Mouse (Mus musculus): ENCODE measurements at regions not wholly inside any gene's neighbourhood (a gene's known extent, or its start where the extent isn't known, plus 50 kb on each side); places are given as distances from the start of the nearest gene placed in this dataset.

- Histone ChIP-seq H3K27ac (replicated peaks in 1 of 2; ENCODE audit: control insufficient read depth in 1 of 2, insufficient read depth in 1 of 2, low read depth in 2 of 2, low read length in 2 of 2) (no peak overlapping the region), H3K4me2 (ENCODE audit: low read length) (no peak overlapping the region), H3K9ac (ENCODE audit: low read length) (no peak overlapping the region), H3K9me3 (ENCODE audit: control insufficient read depth, low read length) (no peaks in the 10 kb centered on the region), H3K4me1 (ENCODE audit: control insufficient read depth in 2 of 2, insufficient read depth in 2 of 2, low read length in 2 of 2) (peaks cover 6 to 10% of the 10 kb centered on the region in 2 experiments; a peak in 3 of 4 replicates), H3K4me3 (ENCODE audit: control insufficient read depth in 1 of 2, insufficient read depth in 1 of 2, low read depth in 1 of 2, low read length in 2 of 2) (no peak overlapping the region), H3K27me3 (ENCODE audit: control insufficient read depth, insufficient read depth, low read length) (0 out of 2 replicates have a peak, but pooled peaks cover 4% of the 10 kb centered on the region), H3K36me3 (ENCODE audit: control insufficient read depth, insufficient read depth, low read length) (no peaks in the 10 kb centered on the region)
- ATAC-seq (ENCODE audit: insufficient number of reproducible peaks, insufficient read depth, low FRiP score, low read depth): no peak
- WGBS: 69% methylated on average over 7 of the region's 7 CpGs
These were observed 139.1 kb downstream of the Vegfa start for GRCm38 (mm10) chr17:45893094-45893493.

DNA sequence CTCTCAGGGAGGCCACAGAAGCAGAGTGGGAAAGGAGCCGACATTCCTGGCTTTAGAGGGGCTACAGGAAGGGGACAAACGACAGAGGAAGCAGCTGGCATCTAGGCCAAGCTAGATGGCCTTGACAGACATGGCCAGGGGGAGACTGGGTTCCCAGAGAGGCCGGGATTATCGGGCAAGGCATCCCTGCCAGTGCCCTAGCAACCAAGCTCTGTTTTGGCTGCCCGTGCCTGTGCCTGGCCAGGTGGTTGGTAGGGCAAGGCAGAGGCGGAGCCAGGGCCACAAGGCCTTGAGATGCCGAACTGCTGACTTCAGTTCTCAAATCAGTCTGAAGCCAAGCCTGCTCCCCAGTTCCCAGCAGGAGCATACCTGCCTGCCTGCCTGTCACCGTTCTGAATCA is 142.7 kb downstream of the Vegfa start:
- Histone ChIP-seq H3K9me3 (ENCODE audit: control insufficient read depth, low read length) (no peaks in the 10 kb centered on the region), H3K4me1 (ENCODE audit: control insufficient read depth in 2 of 2, insufficient read depth in 2 of 2, low read length in 2 of 2) (peaks cover 25% of the 10 kb centered on the region in 2 experiments), H3K9ac (ENCODE audit: low read length) (no peak overlapping the region), H3K27ac (replicated peaks in 1 of 2; ENCODE audit: control insufficient read depth in 1 of 2, insufficient read depth in 1 of 2, low read depth in 2 of 2, low read length in 2 of 2) (no peak overlapping the region), H3K27me3 (ENCODE audit: control insufficient read depth, insufficient read depth, low read length) (0 out of 2 replicates have a peak, but pooled peaks cover 4% of the 10 kb centered on the region), H3K4me2 (ENCODE audit: low read length) (no peak overlapping the region), H3K36me3 (ENCODE audit: control insufficient read depth, insufficient read depth, low read length) (no peaks in the 10 kb centered on the region), H3K4me3 (ENCODE audit: control insufficient read depth in 1 of 2, insufficient read depth in 1 of 2, low read depth in 1 of 2, low read length in 2 of 2) (no peak overlapping the region)
- no peak for ATAC-seq (ENCODE audit: insufficient number of reproducible peaks, insufficient read depth, low FRiP score, low read depth)
- 42% methylated on average over 8 of the region's 8 CpGs for WGBS

- Histone ChIP-seq H3K4me2 (ENCODE audit: low read length) (no peak overlapping the region), H3K4me3 (ENCODE audit: control insufficient read depth in 1 of 2, insufficient read depth in 1 of 2, low read depth in 1 of 2, low read length in 2 of 2) (no peak overlapping the region), H3K36me3 (ENCODE audit: control insufficient read depth, insufficient read depth, low read length) (no peaks in the 10 kb centered on the region), H3K4me1 (ENCODE audit: control insufficient read depth in 2 of 2, insufficient read depth in 2 of 2, low read length in 2 of 2) (peaks cover 25% of the 10 kb centered on the region in 2 experiments), H3K27ac (replicated peaks in 1 of 2; ENCODE audit: control insufficient read depth in 1 of 2, insufficient read depth in 1 of 2, low read depth in 2 of 2, low read length in 2 of 2) (no peak overlapping the region), H3K9me3 (ENCODE audit: control insufficient read depth, low read length) (no peaks in the 10 kb centered on the region), H3K9ac (ENCODE audit: low read length) (no peak overlapping the region), H3K27me3 (ENCODE audit: control insufficient read depth, insufficient read depth, low read length) (0 out of 2 replicates have a peak, but pooled peaks cover 4% of the 10 kb centered on the region)
- 49% methylated on average over 7 of the region's 7 CpGs for WGBS
- ATAC-seq (ENCODE audit: insufficient number of reproducible peaks, insufficient read depth, low FRiP score, low read depth): no peak
These were observed 143.1 kb downstream of the Vegfa start for GRCm38 (mm10) chr17:45889051-45889450.

DNA sequence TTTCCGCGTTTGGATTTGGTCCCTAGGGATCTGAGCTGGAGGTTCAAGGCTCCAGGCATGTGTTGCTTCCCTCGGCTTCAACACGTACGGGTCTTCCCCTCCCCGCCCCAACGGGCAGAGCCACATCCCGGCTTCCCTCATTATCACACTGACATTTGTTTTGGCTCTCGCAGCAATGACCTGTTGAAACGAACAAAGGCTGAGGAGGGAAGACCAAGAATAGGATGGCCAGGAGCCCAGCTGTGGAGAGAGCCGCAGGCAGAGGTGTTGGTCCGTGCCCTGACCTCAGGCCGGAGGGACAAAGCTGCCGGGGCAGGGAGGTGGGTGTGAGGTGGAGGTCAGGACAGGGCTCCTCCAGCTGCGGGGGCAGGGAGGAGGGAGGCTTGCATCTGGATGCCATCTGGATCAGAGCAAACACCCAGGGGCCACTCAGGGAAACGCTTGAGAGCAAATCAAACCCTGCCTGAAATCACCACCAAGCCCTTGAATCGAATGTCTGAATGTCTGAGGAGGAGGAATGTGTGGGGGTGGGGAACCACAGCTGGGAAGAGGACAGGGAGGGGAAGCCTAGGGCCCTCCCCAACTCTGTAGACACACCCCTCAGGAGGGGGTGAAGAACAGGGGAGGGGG is 145.6 kb downstream of the Vegfa start:
- Histone ChIP-seq H3K9me3 (ENCODE audit: control insufficient read depth, low read length) (no peaks in the 10 kb centered on the region), H3K27me3 (ENCODE audit: control insufficient read depth, insufficient read depth, low read length) (0 out of 2 replicates have a peak, but pooled peaks cover 4% of the 10 kb centered on the region), H3K4me1 (ENCODE audit: control insufficient read depth in 2 of 2, insufficient read depth in 2 of 2, low read length in 2 of 2) (peaks cover 25% of the 10 kb centered on the region in 2 experiments), H3K36me3 (ENCODE audit: control insufficient read depth, insufficient read depth, low read length) (no peaks in the 10 kb centered on the region), H3K27ac (replicated peaks in 1 of 2; ENCODE audit: control insufficient read depth in 1 of 2, insufficient read depth in 1 of 2, low read depth in 2 of 2, low read length in 2 of 2) (peak overlapping the region; percentile 36 to 58; a peak in 3 of 4 replicates), H3K9ac (ENCODE audit: low read length) (peak overlapping the region; percentile 36; the same call in 1 of the 2 replicates), H3K4me3 (ENCODE audit: control insufficient read depth in 1 of 2, insufficient read depth in 1 of 2, low read depth in 1 of 2, low read length in 2 of 2) (peak overlapping the region in 1 of 2 experiments; percentile 1; a peak in 1 of 4 replicates), H3K4me2 (ENCODE audit: low read length) (peak overlapping the region; percentile 41)
- peak; percentile 83 for ATAC-seq (ENCODE audit: insufficient number of reproducible peaks, insufficient read depth, low FRiP score, low read depth)
- 3% methylated on average over 17 of the region's 17 CpGs for WGBS

- Histone ChIP-seq H3K36me3 (ENCODE audit: control insufficient read depth, insufficient read depth, low read length) (no peaks in the 10 kb centered on the region), H3K27ac (replicated peaks in 1 of 2; ENCODE audit: control insufficient read depth in 1 of 2, insufficient read depth in 1 of 2, low read depth in 2 of 2, low read length in 2 of 2) (peak overlapping the region in 1 of 2 experiments; percentile 58; a peak in 2 of 4 replicates)
- WGBS: 59% methylated on average over 24 of the region's 24 CpGs
These were observed 146.5 kb downstream of the Vegfa start for GRCm38 (mm10) chr17:45885461-45886336.

DNA sequence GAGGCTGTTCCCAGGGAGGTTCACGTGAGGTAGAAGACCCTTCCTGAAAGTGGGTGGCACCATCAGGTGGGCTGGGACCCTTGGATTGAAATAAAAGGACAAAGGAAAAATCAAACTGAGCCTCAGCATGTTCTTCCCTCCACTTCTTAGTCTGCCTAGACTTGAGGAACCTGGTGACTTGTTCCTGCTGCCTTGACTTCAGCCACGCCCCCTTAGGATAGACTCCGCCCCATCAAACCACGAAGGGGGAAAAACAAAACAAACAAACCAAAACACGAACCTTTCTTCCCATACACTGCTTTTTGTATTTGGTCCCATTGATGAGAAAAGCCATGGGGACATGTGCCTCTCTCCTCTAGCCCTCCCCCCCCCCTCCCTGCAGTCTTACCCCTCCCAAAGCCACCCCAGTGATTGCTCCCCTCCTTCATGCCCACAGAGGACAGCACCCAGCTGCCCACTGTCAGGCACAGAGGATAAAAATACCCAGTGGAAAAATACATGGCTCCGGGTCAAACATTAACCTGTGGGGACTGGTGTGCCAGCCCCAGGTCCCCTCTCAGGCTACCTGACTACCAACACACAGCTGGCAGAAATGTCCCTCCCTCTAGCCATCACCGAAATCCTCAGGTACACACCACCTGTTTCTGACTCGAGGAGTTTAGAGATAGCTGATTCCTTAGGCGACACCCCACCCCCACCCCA is 148.0 kb downstream of the Vegfa start:
- no peak for ATAC-seq (ENCODE audit: insufficient number of reproducible peaks, insufficient read depth, low FRiP score, low read depth)

More at GRCm38 (mm10) chr17:45885461-45886336, 146.5 kb downstream of the Vegfa start:
- no peak overlapping the region for H3K4me3 ChIP-seq (ENCODE audit: control insufficient read depth in 1 of 2, insufficient read depth in 1 of 2, low read depth in 1 of 2, low read length in 2 of 2)
- H3K9me3 ChIP-seq (ENCODE audit: control insufficient read depth, low read length): no peaks in the 10 kb centered on the region
- peaks cover 25% of the 10 kb centered on the region in 2 experiments for H3K4me1 ChIP-seq (ENCODE audit: control insufficient read depth in 2 of 2, insufficient read depth in 2 of 2, low read length in 2 of 2)
- ATAC-seq (ENCODE audit: insufficient number of reproducible peaks, insufficient read depth, low FRiP score, low read depth): peak; percentile 25; the same call in 1 of the 2 replicates
- H3K27me3 ChIP-seq (ENCODE audit: control insufficient read depth, insufficient read depth, low read length): 0 out of 2 replicates have a peak, but pooled peaks cover 4% of the 10 kb centered on the region
- peak overlapping the region; percentile 36; the same call in 1 of the 2 replicates for H3K9ac ChIP-seq (ENCODE audit: low read length)
- H3K4me2 ChIP-seq (ENCODE audit: low read length): peak overlapping the region; percentile 41

GRCm38 (mm10) chr17:45882682-45883081 is 149.0 kb upstream of the 1600014C23Rik start:
- Histone ChIP-seq H3K9me3 (ENCODE audit: control insufficient read depth, low read length) (peaks cover 4% of the 10 kb centered on the region; the same call in 1 of the 2 replicates), H3K27me3 (ENCODE audit: control insufficient read depth, insufficient read depth, low read length) (no peaks in the 10 kb centered on the region), H3K4me3 (ENCODE audit: control insufficient read depth in 1 of 2, insufficient read depth in 1 of 2, low read depth in 1 of 2, low read length in 2 of 2) (no peak overlapping the region), H3K4me2 (ENCODE audit: low read length) (no peak overlapping the region), H3K27ac (replicated peaks in 1 of 2; ENCODE audit: control insufficient read depth in 1 of 2, insufficient read depth in 1 of 2, low read depth in 2 of 2, low read length in 2 of 2) (no peak overlapping the region), H3K4me1 (ENCODE audit: control insufficient read depth in 2 of 2, insufficient read depth in 2 of 2, low read length in 2 of 2) (peaks cover 15 to 19% of the 10 kb centered on the region in 2 experiments), H3K36me3 (ENCODE audit: control insufficient read depth, insufficient read depth, low read length) (no peaks in the 10 kb centered on the region), H3K9ac (ENCODE audit: low read length) (no peak overlapping the region)
- ATAC-seq (ENCODE audit: insufficient number of reproducible peaks, insufficient read depth, low FRiP score, low read depth): no peak
- WGBS: 62% methylated on average over 3 of the region's 3 CpGs

More for the DNA sequence above, 148.0 kb downstream of the Vegfa start:
- Histone ChIP-seq H3K4me2 (ENCODE audit: low read length) (no peak overlapping the region), H3K36me3 (ENCODE audit: control insufficient read depth, insufficient read depth, low read length) (no peaks in the 10 kb centered on the region), H3K27me3 (ENCODE audit: control insufficient read depth, insufficient read depth, low read length) (no peaks in the 10 kb centered on the region), H3K27ac (replicated peaks in 1 of 2; ENCODE audit: control insufficient read depth in 1 of 2, insufficient read depth in 1 of 2, low read depth in 2 of 2, low read length in 2 of 2) (no peak overlapping the region), H3K4me1 (ENCODE audit: control insufficient read depth in 2 of 2, insufficient read depth in 2 of 2, low read length in 2 of 2) (peaks cover 18 to 20% of the 10 kb centered on the region in 2 experiments), H3K9ac (ENCODE audit: low read length) (no peak overlapping the region), H3K9me3 (ENCODE audit: control insufficient read depth, low read length) (no peaks in the 10 kb centered on the region), H3K4me3 (ENCODE audit: control insufficient read depth in 1 of 2, insufficient read depth in 1 of 2, low read depth in 1 of 2, low read length in 2 of 2) (no peak overlapping the region)
- WGBS: 71% methylated on average over 9 of the region's 9 CpGs

Measured in heart, embryonic 14.5 days (tissue).